ENCODE assay signal across 26 mouse cellular contexts in the genomic region with DNA sequence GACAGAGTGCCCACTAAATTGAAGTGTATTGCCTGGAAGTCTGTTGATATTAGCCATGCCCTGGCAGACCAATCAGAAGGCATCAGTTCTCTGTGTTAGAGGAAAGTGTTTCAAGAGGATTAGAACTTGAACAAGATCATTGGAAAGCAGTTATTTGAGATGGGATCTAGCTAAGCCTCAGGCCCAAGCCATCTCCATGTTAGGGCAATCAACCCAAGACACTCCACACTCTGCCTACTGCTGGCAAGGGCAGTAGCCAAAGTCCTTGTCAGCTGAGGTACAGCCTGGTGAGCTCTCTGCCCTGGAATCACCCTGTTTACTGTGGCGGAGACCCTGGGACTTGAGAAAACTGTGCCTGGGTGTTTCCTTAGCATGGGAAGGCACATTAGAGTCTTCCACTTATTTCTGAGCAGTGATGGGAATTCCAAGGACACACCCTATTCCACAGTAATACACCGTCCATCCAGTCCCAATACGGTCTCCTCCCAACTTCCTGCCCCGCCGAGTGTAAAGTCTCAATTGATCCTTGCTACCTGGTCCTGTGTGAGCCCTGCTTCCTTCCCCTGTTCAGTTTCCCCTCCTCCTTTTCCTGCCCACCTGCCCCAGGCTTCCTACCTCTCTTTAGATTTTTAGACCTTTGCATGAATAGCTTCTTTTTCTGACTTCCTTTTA. TPM values are rescaled to one million over a fixed set of nuclear protein-coding genes. Genes with fewer than 3 reads are reported as not detected.
DNase-seq lines count a peak whose midpoint lies in the region; ATAC-seq and TF ChIP-seq lines count a peak whose summit lies in the region.
"Had no signal": no experiment of that assay in that cellular context is flagged by ENCODE, and none has a peak within 500 bp of the region (broad histone marks: within the 10 kb centered on the region; RNA-seq: fewer than 3 reads in every experiment).

No protein-coding gene starts in this region.

- peak overlapping the region; percentile 78 for H3K4me2 ChIP-seq in liver, embryonic 14.5 days (ENCODE audit: low read depth)
- H3K4me2 ChIP-seq: hindbrain, embryonic 13.5 days; limb, embryonic 12.5 days; neural tube, embryonic 13.5 days; stomach, embryonic 15.5 days had no signal

- peaks cover 43% of the 10 kb centered on the region for H3K4me1 ChIP-seq in heart, embryonic 10.5 days
- peaks cover 88% of the 10 kb centered on the region for H3K4me1 ChIP-seq in erythroblast, embryonic 14.5 days (ENCODE audit: control insufficient read depth)
- H3K4me1 ChIP-seq in liver, embryonic 14.5 days (replicated peaks; ENCODE audit: control insufficient read depth in 2 of 2, insufficient read depth in 2 of 2, low read length in 1 of 2), result peaks cover 37 to 38% of the 10 kb centered on the region in 2 experiments
- peaks cover 29% of the 10 kb centered on the region for H3K4me1 ChIP-seq in small intestine, adult 2 months (ENCODE audit: control insufficient read depth, insufficient read depth, insufficient read length, low read length)
- H3K4me1 ChIP-seq in embryonic facial prominence, embryonic 10.5 days, result peaks cover 27% of the 10 kb centered on the region
- H3K4me1 ChIP-seq: stomach, embryonic 15.5 days had no signal

- 69% methylated on average over 5 of the region's 5 CpGs for WGBS in heart, embryonic 10.5 days
- WGBS in liver, embryonic 14.5 days (ENCODE audit: insufficient replicate concordance), result 55% methylated on average over 5 of the region's 5 CpGs
- 29% methylated on average over 5 of the region's 5 CpGs for WGBS in small intestine, adult 2 months
- WGBS in embryonic facial prominence, embryonic 10.5 days, result 85% methylated on average over 5 of the region's 5 CpGs

- DNase-seq in heart, embryonic 10.5 days (ENCODE audit: low spot score), result no peak
- no peak for DNase-seq in heart, postnatal 10 days
- DNase-seq in liver, embryonic 14.5 days (ENCODE audit: low read depth in 3 of 3, low spot score in 3 of 3), result peak in 1 of 3 experiments; percentile 19
- no peak for DNase-seq in embryonic facial prominence, embryonic 10.5 days (ENCODE audit: low spot score)
- DNase-seq in cerebellum, postnatal 4 days (ENCODE audit: low spot score in 2 of 2), result no peak
- DNase-seq: adrenal gland, adult 2 months; B cell, adult 2 months; cerebellum, adult 18-20 months; embryo, embryonic 11 days; lung, adult 2 months; lung, postnatal 36 days; midbrain, embryonic 14.5 days; thymus, postnatal 36 days had no signal

- peak; percentile 31; the same call in 1 of the 2 replicates for ATAC-seq in liver, embryonic 14.5 days (ENCODE audit: insufficient read depth)
- ATAC-seq: forebrain, embryonic 16.5 days had no signal

- no peak overlapping the region for H3K4me3 ChIP-seq in heart, embryonic 10.5 days
- H3K4me3 ChIP-seq in erythroblast, embryonic 14.5 days (replicated peaks), result peak overlapping the region; percentile 53
- peak overlapping the region; percentile 28 to 34; a peak in 3 of 4 replicates for H3K4me3 ChIP-seq in liver, embryonic 14.5 days (ENCODE audit: insufficient read depth in 1 of 2, low read depth in 2 of 2, low read length in 2 of 2)
- no peak overlapping the region for H3K4me3 ChIP-seq in small intestine, adult 2 months (ENCODE audit: low read depth, low read length)
- no peak overlapping the region for H3K4me3 ChIP-seq in embryonic facial prominence, embryonic 10.5 days
- H3K4me3 ChIP-seq: forebrain, embryonic 10.5 days; heart, embryonic 13.5 days; hindbrain, embryonic 13.5 days; limb, embryonic 12.5 days; megakaryocyte, embryonic 14.5 days; myocyte; neural tube, embryonic 13.5 days; stomach, embryonic 15.5 days had no signal

- H3K9me3 ChIP-seq in heart, embryonic 10.5 days, result no peaks in the 10 kb centered on the region
- peaks cover 5% of the 10 kb centered on the region for H3K9me3 ChIP-seq in erythroblast, embryonic 14.5 days (ENCODE audit: control insufficient read depth, low read length)
- H3K9me3 ChIP-seq in liver, embryonic 14.5 days (ENCODE audit: control insufficient read depth, low read length), result no peaks in the 10 kb centered on the region
- H3K9me3 ChIP-seq in embryonic facial prominence, embryonic 10.5 days, result no peaks in the 10 kb centered on the region
- H3K9me3 ChIP-seq: forebrain, embryonic 10.5 days; G1E; heart, embryonic 13.5 days; hindbrain, embryonic 13.5 days; limb, embryonic 12.5 days; megakaryocyte, embryonic 14.5 days; neural tube, embryonic 13.5 days; stomach, embryonic 15.5 days had no signal

- no peaks in the 10 kb centered on the region for H3K36me3 ChIP-seq in heart, embryonic 10.5 days
- H3K36me3 ChIP-seq in erythroblast, embryonic 14.5 days (ENCODE audit: control insufficient read depth), result peaks cover 6% of the 10 kb centered on the region
- H3K36me3 ChIP-seq in liver, embryonic 14.5 days (replicated peaks; ENCODE audit: control insufficient read depth, insufficient read depth, low read depth), result no peaks in the 10 kb centered on the region
- H3K36me3 ChIP-seq in small intestine, adult 2 months (ENCODE audit: control insufficient read depth, insufficient read depth, low read length), result no peaks in the 10 kb centered on the region
- H3K36me3 ChIP-seq in embryonic facial prominence, embryonic 10.5 days (replicated peaks), result no peaks in the 10 kb centered on the region
- H3K36me3 ChIP-seq: forebrain, embryonic 10.5 days; G1E; heart, embryonic 13.5 days; hindbrain, embryonic 13.5 days; limb, embryonic 12.5 days; neural tube, embryonic 13.5 days; stomach, embryonic 15.5 days had no signal

- TF ChIP-seq POLR2A in small intestine, adult 2 months (IDR thresholded peaks at IDR 0.05; ENCODE audit: low read depth, low read length), result no peak

- H3K9ac ChIP-seq in liver, embryonic 14.5 days (replicated peaks), result peak overlapping the region; percentile 62
- H3K9ac ChIP-seq: heart, embryonic 13.5 days; hindbrain, embryonic 13.5 days; limb, embryonic 12.5 days; neural tube, embryonic 13.5 days; stomach, embryonic 15.5 days had no signal

- no peak for TF ChIP-seq EP300 in liver, embryonic 14.5 days (IDR thresholded peaks at IDR 0.05; ENCODE audit: low read depth)

- peaks cover 3% of the 10 kb centered on the region; the same call in 1 of the 2 replicates for H3K27me3 ChIP-seq in heart, embryonic 10.5 days (ENCODE audit: insufficient read depth, poor library complexity, severe bottlenecking)
- H3K27me3 ChIP-seq in erythroblast, embryonic 14.5 days (ENCODE audit: control insufficient read depth), result peaks cover under 1% of the 10 kb centered on the region; the same call in 1 of the 2 replicates
- no peaks in the 10 kb centered on the region for H3K27me3 ChIP-seq in liver, embryonic 14.5 days (ENCODE audit: control insufficient read depth, insufficient read depth, low read length)
- no peaks in the 10 kb centered on the region for H3K27me3 ChIP-seq in small intestine, adult 2 months (ENCODE audit: control insufficient read depth, insufficient read depth, low read length)
- H3K27me3 ChIP-seq in embryonic facial prominence, embryonic 10.5 days (replicated peaks; ENCODE audit: low read depth, poor library complexity, severe bottlenecking), result 0 out of 2 replicates have a peak, but pooled peaks cover 4% of the 10 kb centered on the region
- H3K27me3 ChIP-seq: heart, embryonic 13.5 days; hindbrain, embryonic 13.5 days; limb, embryonic 12.5 days; neural tube, embryonic 13.5 days; stomach, embryonic 15.5 days had no signal

- intact Hi-C loops in heart, postnatal 10 days (cut with DNase I), result no loop called here

- peak overlapping the region; percentile 53 for H3K27ac ChIP-seq in heart, embryonic 10.5 days
- peak overlapping the region; percentile 79 for H3K27ac ChIP-seq in liver, embryonic 14.5 days
- peak overlapping the region; percentile 94; the same call in 1 of the 2 replicates for H3K27ac ChIP-seq in small intestine, adult 2 months (ENCODE audit: insufficient read depth, low read depth, low read length)
- H3K27ac ChIP-seq in embryonic facial prominence, embryonic 10.5 days (replicated peaks), result no peak overlapping the region
- H3K27ac ChIP-seq: forebrain, embryonic 10.5 days; hindbrain, embryonic 13.5 days; limb, embryonic 12.5 days; neural tube, embryonic 13.5 days; stomach, embryonic 15.5 days had no signal

- TF ChIP-seq CTCF in liver, embryonic 14.5 days (IDR thresholded peaks at IDR 0.05; ENCODE audit: low read depth), result no peak
- TF ChIP-seq CTCF in small intestine, adult 2 months (IDR thresholded peaks at IDR 0.05; ENCODE audit: extremely low read depth, insufficient read length, insufficient replicate concordance, low read depth, low read length), result no peak

RNA-seq across cellular contexts. Expression of a gene that starts 51.8 kb away (rescaled TPM):
- 1.1 and 1.2 TPM in 2 replicates for polyA plus RNA-seq in heart, embryonic 10.5 days (2016; fragmentation: Nextera tagmentation; extraction: Ambion mirVana)
- total RNA-seq in heart, postnatal 10 days (2021), result 1 to 10 TPM in 1 of 2 experiments, under 1 TPM in 1; 0.91 to 1.0 TPM
- polyA plus RNA-seq in erythroblast, embryonic 14.5 days (2012), result 0.26 and 0.49 TPM in 2 replicates
- polyA plus RNA-seq in liver, embryonic 14.5 days (2012; rRNA removed), result 2.7 and 3.9 TPM in 2 replicates
- 3.0 and 3.7 TPM in 2 replicates for polyA plus RNA-seq in liver, embryonic 14.5 days (2014; fragmentation: Nextera tagmentation; extraction: Ambion mirVana)
- polyA plus RNA-seq in small intestine, adult 2 months (2012; rRNA removed), result 12.2 and 30.8 TPM in 2 replicates
- polyA plus RNA-seq in embryonic facial prominence, embryonic 10.5 days (2016; fragmentation: Nextera tagmentation; extraction: Ambion mirVana), result 0.86 and 1.2 TPM in 2 replicates

RNA-seq across cellular contexts. Expression of a gene that starts 52.4 kb away (rescaled TPM):
- polyA plus RNA-seq in heart, embryonic 10.5 days (2016; fragmentation: Nextera tagmentation; extraction: Ambion mirVana), result 1.4 and 1.7 TPM in 2 replicates
- total RNA-seq in heart, postnatal 10 days (2021), result 10 to 100 TPM; 20.6 to 24.7 TPM
- polyA plus RNA-seq in erythroblast, embryonic 14.5 days (2012), result 0.05 and 0.08 TPM in 2 replicates
- 0.06 and 0.10 TPM in 2 replicates for polyA plus RNA-seq in liver, embryonic 14.5 days (2012; rRNA removed)
- polyA plus RNA-seq in liver, embryonic 14.5 days (2014; fragmentation: Nextera tagmentation; extraction: Ambion mirVana), result not detected in 2 replicates
- polyA plus RNA-seq in small intestine, adult 2 months (2012; rRNA removed), result 0.81 and 1.0 TPM in 2 replicates
- polyA plus RNA-seq in embryonic facial prominence, embryonic 10.5 days (2016; fragmentation: Nextera tagmentation; extraction: Ambion mirVana), result 2.2 and 2.5 TPM in 2 replicates
- total RNA-seq: CH12.LX, G1E had no signal
- polyA plus RNA-seq: G1E had no signal

Comparison
In these comparisons a context has a peak if more than half of its experiments do, and no peak if none do; other contexts are left out.
1. H3K4me3 ChIP-seq: peak in erythroblast, embryonic 14.5 days (single experiment) and liver, embryonic 14.5 days (2 of 2); none in heart, embryonic 10.5 days (single experiment), small intestine, adult 2 months (single experiment) and embryonic facial prominence, embryonic 10.5 days (single experiment).